7 mouse cellular contexts compared by ENCODE assay signal in genomic region chr1:25826771-25827170, GRCm38 (mm10). TPM values are rescaled to one million over a fixed set of nuclear protein-coding genes. Genes with fewer than 3 reads are reported as not detected.
A peak's percentile ranks its signal among the peaks of the same experiment; 100 is the strongest.
DNase-seq lines count a peak whose midpoint lies in the region; ATAC-seq and TF ChIP-seq lines count a peak whose summit lies in the region.

No protein-coding gene starts in this region.

- WGBS in embryonic facial prominence, embryonic 11.5 days: 8% methylated on average over 7 of the region's 7 CpGs

- H3K36me3 ChIP-seq in embryonic facial prominence, embryonic 11.5 days (replicated peaks; ENCODE audit: control insufficient read depth, insufficient read depth, low read depth, low read length): no peaks in the 10 kb centered on the region

- no peaks in the 10 kb centered on the region for H3K27me3 ChIP-seq in embryonic facial prominence, embryonic 11.5 days (ENCODE audit: control insufficient read depth, insufficient read depth, low read length)

- H3K9me3 ChIP-seq in embryonic facial prominence, embryonic 11.5 days (replicated peaks; ENCODE audit: control insufficient read depth, low read length): no peaks in the 10 kb centered on the region

- intact Hi-C loops in left cerebral cortex, adult 2 months (cut with DNase I): loop anchor here (2.0 to 10.0 kb wide), 5 partner anchors 130 to 1462 kb away; no protein-coding TSS in a partner anchor

- H3K27ac ChIP-seq in embryonic facial prominence, embryonic 11.5 days (replicated peaks; ENCODE audit: low read depth, low read length): no peak overlapping the region
- peak overlapping the region; percentile 94 for H3K27ac ChIP-seq in left cerebral cortex, adult 2 months

- H3K4me2 ChIP-seq in embryonic facial prominence, embryonic 11.5 days (ENCODE audit: low read depth, low read length): no peak overlapping the region

- DNase-seq in 3T3-L1 (ENCODE audit: low read depth, low spot score): peak; percentile 9
- DNase-seq in A20 (ENCODE audit: low read depth, low spot score): peak; percentile 6
- peak; percentile 67 for DNase-seq in embryonic facial prominence, embryonic 11.5 days (ENCODE audit: low spot score)
- DNase-seq in left cerebral cortex, adult 2 months (ENCODE audit: extremely low spot score in 1 of 2, low spot score in 2 of 2): peak; percentile 64
- peak; percentile 34 for DNase-seq in retina, postnatal 7 days (ENCODE audit: low read depth, low spot score)
- no peak for DNase-seq in thymus, postnatal 36 days
- no peak for DNase-seq in heart, adult 18-20 months

- no peaks in the 10 kb centered on the region for H3K4me1 ChIP-seq in embryonic facial prominence, embryonic 11.5 days (ENCODE audit: control insufficient read depth, insufficient read depth, low read length)

- H3K4me3 ChIP-seq in embryonic facial prominence, embryonic 11.5 days (ENCODE audit: low read depth, low read length): no peak overlapping the region
- peak overlapping the region; percentile 74 for H3K4me3 ChIP-seq in left cerebral cortex, adult 2 months

- H3K9ac ChIP-seq in embryonic facial prominence, embryonic 11.5 days (replicated peaks; ENCODE audit: low read length): no peak overlapping the region

- TF ChIP-seq CTCF in left cerebral cortex, adult 2 months (IDR thresholded peaks at IDR 0.05): peak; percentile 76

- no peak for ATAC-seq in embryonic facial prominence, embryonic 11.5 days (replicated peaks; ENCODE audit: insufficient number of reproducible peaks, low FRiP score, low TSS enrichment, low read depth)

RNA-seq across cellular contexts. Expression of gene Adgrb3, which starts 2.7 kb away (rescaled TPM):
- polyA plus RNA-seq in embryonic facial prominence, embryonic 11.5 days (2014; fragmentation: Nextera tagmentation; extraction: Ambion mirVana): 3.0 and 3.3 TPM in 2 replicates
- 100 to 1,000 TPM; 100 to 103 TPM for total RNA-seq in left cerebral cortex, adult 2 months (2021)
- total RNA-seq in heart, adult 18-20 months (2021): not detected

Comparison
In these comparisons a context has a peak if more than half of its experiments do, and no peak if none do; other contexts are left out.
1. DNase-seq: peak in 3T3-L1 (single experiment), A20 (single experiment), embryonic facial prominence, embryonic 11.5 days (single experiment), left cerebral cortex, adult 2 months (2 of 2) and retina, postnatal 7 days (single experiment); none in thymus, postnatal 36 days (0 of 2) and heart, adult 18-20 months (0 of 2).
2. RNA of gene Adgrb3, which starts 2.7 kb away (total RNA-seq): 100 to 103 TPM in left cerebral cortex, adult 2 months; not detected in heart, adult 18-20 months; every median in the first group is over 10 times any median in the second.